Mouse (Mus musculus): ENCODE results near the gene Dync1i1.

Dync1i1 gene

GRCm38 (mm10) chr6:5969613-5970012 lies 244.2 kb downstream of the Dync1i1 start:
- DNase-seq (ENCODE audit: low spot score) = no peak

GRCm38 (mm10) chr6:5976241-5976640 lies 250.8 kb downstream of the Dync1i1 start:
- DNase-seq (ENCODE audit: low spot score) = no peak

GRCm38 (mm10) chr6:5977238-5977920 lies 251.9 kb downstream of the Dync1i1 start:
- DNase-seq (ENCODE audit: low spot score) = no peak

- DNase-seq (ENCODE audit: low spot score) = no peak
These were observed 265.8 kb downstream of the Dync1i1 start for GRCm38 (mm10) chr6:5991243-5991642.

GRCm38 (mm10) chr6:5991817-5992755 lies 266.6 kb downstream of the Dync1i1 start:
- DNase-seq (ENCODE audit: low spot score) = peak; percentile 24

GRCm38 (mm10) chr6:5993056-5993455 lies 267.6 kb downstream of the Dync1i1 start:
- DNase-seq (ENCODE audit: low spot score) = no peak

GRCm38 (mm10) chr6:5997535-5997934 lies 272.1 kb downstream of the Dync1i1 start:
- no peak for DNase-seq (ENCODE audit: low spot score)

GRCm38 (mm10) chr6:6002061-6002460 lies 276.6 kb downstream of the Dync1i1 start:
- no peak for DNase-seq (ENCODE audit: low spot score)

GRCm38 (mm10) chr6:6004756-6005485 lies 279.5 kb downstream of the Dync1i1 start:
- no peak for DNase-seq (ENCODE audit: low spot score)

- DNase-seq (ENCODE audit: low spot score) = peak; percentile 35
These were observed 280.5 kb downstream of the Dync1i1 start for GRCm38 (mm10) chr6:6005762-6006431.

GRCm38 (mm10) chr6:6011364-6011763 lies 285.9 kb downstream of the Dync1i1 start:
- DNase-seq (ENCODE audit: low spot score) = no peak

GRCm38 (mm10) chr6:6015616-6016015 lies 290.2 kb downstream of the Dync1i1 start:
- no peak for DNase-seq (ENCODE audit: low spot score)

GRCm38 (mm10) chr6:6016931-6017330 lies 291.5 kb downstream of the Dync1i1 start:
- DNase-seq (ENCODE audit: low spot score) = no peak

- no peak for DNase-seq (ENCODE audit: low spot score)
These were observed 298.5 kb downstream of the Dync1i1 start for GRCm38 (mm10) chr6:6023976-6024375.

- no peak for DNase-seq (ENCODE audit: low spot score)
These were observed 302.2 kb downstream of the Dync1i1 start for GRCm38 (mm10) chr6:6027664-6028063.

- DNase-seq (ENCODE audit: low spot score) = no peak
These were observed 313.5 kb downstream of the Dync1i1 start for GRCm38 (mm10) chr6:6038773-6039550.

- no peak for DNase-seq (ENCODE audit: low spot score)
These were observed 321.4 kb downstream of the Dync1i1 start for GRCm38 (mm10) chr6:6046729-6047424.

- DNase-seq (ENCODE audit: low spot score) = no peak
These were observed 327.3 kb downstream of the Dync1i1 start for GRCm38 (mm10) chr6:6052696-6053095.

GRCm38 (mm10) chr6:6053946-6054345 lies 328.5 kb downstream of the Dync1i1 start:
- no peak for DNase-seq (ENCODE audit: low spot score)

- no peak for DNase-seq (ENCODE audit: low spot score)
These were observed 333.1 kb downstream of the Dync1i1 start for GRCm38 (mm10) chr6:6058548-6058947.

All from layer of hippocampus, adult 9-10 months (tissue).